Mouse (Mus musculus) bone marrow macrophage, adult 2 months (primary cell): ENCODE data around the gene Ifna14.

Experiments
- CTCF ChIP-seq: IDR thresholded peaks from 2 replicates; pipeline ENCODE4 v1.5.1; 2012; ENCODE audit warnings: low read depth, mild to moderate bottlenecking, low read length, moderate library complexity
- POLR2A ChIP-seq: IDR thresholded peaks from 2 replicates; pipeline ENCODE4 v1.6.1; 2012; ENCODE audit warnings: mild to moderate bottlenecking, low read depth, low read length, borderline replicate concordance

GRCm38 (mm10) chr4:88530271-88530670, 41.3 kb downstream of the Ifna14 start:
- TF ChIP-seq CTCF (no peak), POLR2A (no peak)
